Mouse (Mus musculus) 416B (cell line): ENCODE measurements around the gene Fkbp10.

Experiments
- DNase-seq: peaks from one replicate; pipeline ENCODE4 v3.0.0; 2011; ENCODE audit warnings: low read depth

Fkbp10 gene

GRCm38 (mm10) chr11:100472197-100472934, 56.9 kb downstream of the Fkbp10 start, which contains the start of gene Klhl11:
Gene Klhl11 (minus strand): TSS chr11:100472741.
- DNase-seq = peak; percentile 91

DNA sequence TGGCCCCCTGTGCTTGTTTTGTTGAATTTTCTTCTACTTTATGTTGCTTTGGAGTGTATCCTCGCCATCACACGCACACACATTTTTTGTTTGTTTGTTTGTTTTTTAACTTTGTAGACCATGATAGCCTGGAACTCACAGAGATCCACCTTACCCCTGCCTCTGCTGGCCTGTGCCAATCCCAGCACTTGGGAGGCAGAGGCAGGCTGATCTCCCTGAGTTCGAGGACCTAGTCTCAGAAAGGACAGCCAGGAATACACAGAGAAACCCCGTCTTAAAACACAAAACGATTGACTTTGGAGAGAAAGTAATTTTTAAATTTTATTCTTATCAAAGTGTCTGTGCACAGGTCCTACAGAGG, 57.4 kb downstream of the Fkbp10 start:
- no peak for DNase-seq
